Mouse (Mus musculus) liver, embryonic 14 days (tissue): ENCODE measurements around the gene Olfr957. TPM values are rescaled to one million over a fixed set of nuclear protein-coding genes. Genes with fewer than 3 reads are reported as not detected.

Source experiments
- polyA plus RNA-seq: library from polyadenylated mRNA; depleted of rRNA; stranded (reverse); fragments of >200 nt; gene quantifications from 2 replicates; pipeline ENCODE4 v1.2.3, GENCODE M21; 2012; rRNA removed

Gene Olfr957
- polyA plus RNA-seq: not detected in 2 replicates

GRCm38 (mm10) chr9:39515531-39515930 lies at the start of gene Olfr957:
Olfr957 (minus strand) TSS chr9:39515809.

GRCm38 (mm10) chr9:39553946-39554345 lies 38.3 kb upstream of the Olfr957 start, which contains the start of gene Olfr958:
Olfr958 (minus strand) TSS chr9:39554054.

GRCm38 (mm10) chr9:39493895-39494294 lies 21.7 kb downstream of the Olfr957 start, which contains the start of gene Olfr44:
Olfr44 (minus strand) TSS chr9:39493995.

GRCm38 (mm10) chr9:39471844-39472243 lies 43.8 kb downstream of the Olfr957 start, which contains the start of gene Olfr955:
Olfr955 (minus strand) TSS chr9:39471944.

Other genes with a start within 250 kb of the Olfr957 start
- not detected in 2 replicates for gene Olfr945, start 239.0 kb downstream of the Olfr957 start, polyA plus RNA-seq
- not detected in 2 replicates for gene Olfr948, start 189.8 kb downstream of the Olfr957 start, polyA plus RNA-seq
- gene Olfr951, start 128.4 kb downstream of the Olfr957 start, polyA plus RNA-seq: not detected in 2 replicates
- not detected in 2 replicates for gene Olfr952, start 88.7 kb downstream of the Olfr957 start, polyA plus RNA-seq
- gene Olfr954, start 59.1 kb downstream of the Olfr957 start, polyA plus RNA-seq: not detected in 2 replicates
- gene Olfr955, start 43.9 kb downstream of the Olfr957 start, polyA plus RNA-seq: not detected in 2 replicates
- gene Olfr44, start 21.8 kb downstream of the Olfr957 start, polyA plus RNA-seq: not detected in 2 replicates
- not detected in 2 replicates for gene Olfr958, start 38.2 kb upstream of the Olfr957 start, polyA plus RNA-seq
- gene Olfr959, start 59.8 kb upstream of the Olfr957 start, polyA plus RNA-seq: not detected in 2 replicates
- gene AW551984, start 88.6 kb upstream of the Olfr957 start, polyA plus RNA-seq: 1.2 and 2.3 TPM in 2 replicates
- not detected in 2 replicates for gene Olfr148, start 94.8 kb upstream of the Olfr957 start, polyA plus RNA-seq
- not detected in 2 replicates for gene Olfr960, start 105.6 kb upstream of the Olfr957 start, polyA plus RNA-seq
- not detected in 2 replicates for gene Olfr961, start 129.3 kb upstream of the Olfr957 start, polyA plus RNA-seq
- gene Olfr963, start 151.4 kb upstream of the Olfr957 start, polyA plus RNA-seq: not detected in 2 replicates
- not detected in 2 replicates for gene Olfr149, start 191.3 kb upstream of the Olfr957 start, polyA plus RNA-seq
- gene Olfr965, start 195.5 kb upstream of the Olfr957 start, polyA plus RNA-seq: not detected in 2 replicates
- gene Olfr150, start 215.2 kb upstream of the Olfr957 start, polyA plus RNA-seq: not detected in 2 replicates
- not detected in 2 replicates for gene Olfr967, start 230.4 kb upstream of the Olfr957 start, polyA plus RNA-seq